Mouse (Mus musculus) G1E (cell line): ENCODE results near the gene Sh2d5. TPM values are rescaled to one million over a fixed set of nuclear protein-coding genes. Genes with fewer than 3 reads are reported as not detected.

Source experiments
- ATAC-seq: 2 replicates; pipeline ENCODE4 v1.8.0; 2016; ENCODE audit warnings: mild to moderate bottlenecking; ENCODE audit not compliant: insufficient number of reproducible peaks, poor library complexity, low FRiP score, severe bottlenecking; ENCODE audit errors: extremely low read depth
- DNase-seq: peaks from one replicate; pipeline ENCODE4 v3.0.0; 2012; ENCODE audit warnings: low spot score
- H3K27me3 ChIP-seq: 2 replicates; pipeline ENCODE4 v1.6.1; 2012; ENCODE audit warnings: mild to moderate bottlenecking, low read length, inconsistent platforms; ENCODE audit not compliant: insufficient read depth
- H3K36me3 ChIP-seq: replicated peaks from 2 replicates; pipeline ENCODE3; 2012; ENCODE audit warnings: mild to moderate bottlenecking, inconsistent platforms
- H3K4me1 ChIP-seq: 2 replicates; pipeline ENCODE4 v1.6.1; 2012; ENCODE audit warnings: low read depth, low read length, inconsistent platforms, mixed read lengths; ENCODE audit not compliant: insufficient read depth
- H3K4me3 ChIP-seq: 2 replicates; pipeline ENCODE4 v1.5.1; 2012; ENCODE audit warnings: low read depth, mild to moderate bottlenecking, inconsistent platforms, low read length, moderate library complexity, mixed read lengths
- H3K9me3 ChIP-seq: replicated peaks from 2 replicates; pipeline ENCODE4 v1.6.1; 2012; ENCODE audit warnings: inconsistent platforms
- CTCF ChIP-seq: IDR thresholded peaks from 2 replicates; pipeline ENCODE4 v1.5.1; 2012; ENCODE audit warnings: low read depth, low read length, inconsistent platforms, mixed read lengths
- GATA1 ChIP-seq: IDR thresholded peaks from 2 replicates; pipeline ENCODE4 v1.6.1; 2012; ENCODE audit warnings: borderline replicate concordance, low read length, inconsistent platforms, mixed read lengths
- GATA2 ChIP-seq: IDR thresholded peaks from 2 replicates; pipeline ENCODE4 v1.6.1; 2012; ENCODE audit warnings: low read depth, low read length, inconsistent platforms, borderline replicate concordance
- POLR2AphosphoS5 ChIP-seq: IDR thresholded peaks from 2 replicates; pipeline ENCODE4 v1.6.1; 2012; ENCODE audit warnings: low read depth, low read length, inconsistent platforms; ENCODE audit not compliant: insufficient replicate concordance
- TAL1 ChIP-seq: conservative IDR thresholded peaks from 2 replicates; pipeline ENCODE4 v1.6.1; 2012; ENCODE audit warnings: low read depth, low read length, inconsistent platforms, mixed read lengths
- polyA plus RNA-seq: library from polyadenylated mRNA; stranded (reverse); fragments of >175 nt; gene quantifications from 2 replicates; pipeline ENCODE4 v1.2.3, GENCODE M21; 2012
- total RNA-seq, 2 experiments: library from RNA; stranded (forward) in 1 of 2; stranded (reverse) in 1 of 2; fragments of 200-1000 nt in 1 of 2; fragments of >200 nt in 1 of 2; fragmentation: Nextera tagmentation in 1 of 2; gene quantifications; 2 replicates each; pipeline ENCODE4 v1.2.3; 2014 to 2017

Gene Sh2d5
- total and polyA plus RNA-seq, 3 experiments = 0.55 to 0.68 (median 0.61) TPM

DNA sequence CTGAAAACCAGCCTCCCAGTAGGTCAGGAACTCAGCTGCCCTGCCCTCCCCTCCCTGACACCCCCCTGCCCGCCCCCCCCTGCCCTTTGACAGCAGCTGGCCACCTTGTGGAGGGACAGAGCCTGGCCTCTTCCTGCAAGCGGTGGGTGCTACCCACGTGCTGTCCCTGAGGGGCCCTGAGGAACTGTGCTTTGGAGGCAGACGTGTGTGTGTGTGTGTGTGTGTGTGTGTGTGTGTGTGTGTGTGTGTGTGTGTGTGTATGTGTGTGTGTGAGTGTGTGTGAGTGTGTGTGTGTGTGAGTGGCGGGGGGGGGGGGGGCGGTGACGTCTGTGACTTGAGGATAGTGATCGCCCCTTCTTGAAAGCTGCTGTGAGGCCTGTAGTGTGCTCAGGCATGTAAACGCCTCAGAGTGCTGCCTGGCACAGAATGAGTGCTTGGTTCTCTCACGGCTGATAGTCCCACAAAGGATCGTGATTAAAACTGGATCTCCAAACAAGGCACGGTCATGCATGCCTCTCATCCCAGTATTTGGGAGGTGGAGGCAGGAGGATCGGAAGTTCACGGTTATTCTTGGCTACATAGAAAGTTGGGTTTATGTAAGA is 43.8 kb downstream of the Sh2d5 start:
- TF ChIP-seq POLR2AphosphoS5 (no peak), CTCF (no peak), GATA2 (no peak), GATA1 (no peak), TAL1 (no peak)
- Histone ChIP-seq H3K36me3 (no peaks in the 10 kb centered on the region), H3K4me3 (no peak overlapping the region), H3K4me1 (no peaks in the 10 kb centered on the region), H3K9me3 (no peaks in the 10 kb centered on the region), H3K27me3 (peaks cover 42% of the 10 kb centered on the region)
- DNase-seq (no peak), ATAC-seq (no peak)

DNA sequence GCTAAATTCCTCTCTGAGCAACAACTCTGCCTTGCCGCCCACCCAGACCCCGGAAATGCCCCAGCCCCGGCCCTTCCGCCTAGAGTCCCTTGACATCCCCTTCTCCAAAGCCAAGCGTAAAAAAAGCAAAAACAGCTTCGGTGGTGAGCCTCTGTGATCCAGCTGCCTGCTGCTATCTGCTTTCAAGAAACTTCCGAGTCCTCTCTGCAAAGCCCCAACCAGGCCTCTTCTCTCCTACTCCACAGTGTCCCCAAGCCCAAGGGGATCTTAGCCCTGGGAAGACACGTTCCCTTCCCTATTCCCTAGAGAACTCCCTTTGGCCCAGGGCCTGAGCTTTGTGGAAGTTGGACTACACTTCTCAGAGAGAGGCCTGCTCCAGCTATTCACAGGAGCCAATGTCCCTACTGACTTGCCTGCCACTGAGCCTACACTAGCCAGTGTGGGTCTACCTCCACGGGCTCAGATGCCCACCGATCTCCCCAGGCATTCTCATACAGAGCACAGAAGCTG is 51.1 kb downstream of the Sh2d5 start:
- ATAC-seq (no peak), DNase-seq (no peak)
- H3K9me3 ChIP-seq = peaks cover 6% of the 10 kb centered on the region
- peaks cover 12% of the 10 kb centered on the region for H3K36me3 ChIP-seq
- no peak overlapping the region for H3K4me3 ChIP-seq
- H3K27me3 ChIP-seq = peaks cover 16% of the 10 kb centered on the region
- no peak for TF ChIP-seq POLR2AphosphoS5
- TF ChIP-seq TAL1 = no peak
- TF ChIP-seq GATA2 = no peak
- no peak for TF ChIP-seq CTCF
- TF ChIP-seq GATA1 = no peak
- H3K4me1 ChIP-seq = peaks cover 27% of the 10 kb centered on the region

- Histone ChIP-seq H3K9me3 (peaks cover 6% of the 10 kb centered on the region), H3K27me3 (peaks cover 14% of the 10 kb centered on the region), H3K4me3 (no peak overlapping the region; the same call in 1 of the 2 replicates), H3K36me3 (peaks cover 29% of the 10 kb centered on the region), H3K4me1 (peaks cover 44% of the 10 kb centered on the region)
- DNase-seq = no peak
- ATAC-seq = no peak
- TF ChIP-seq POLR2AphosphoS5 (no peak), GATA1 (no peak), CTCF (no peak), TAL1 (no peak), GATA2 (no peak)
These were observed 52.8 kb downstream of the Sh2d5 start for GRCm38 (mm10) chr4:138303011-138303410.

GRCm38 (mm10) chr4:138303742-138304141 is 53.5 kb downstream of the Sh2d5 start:
- TF ChIP-seq POLR2AphosphoS5 = no peak
- H3K4me3 ChIP-seq = peak overlapping the region; percentile 99
- H3K4me1 ChIP-seq = peaks cover 45% of the 10 kb centered on the region
- ATAC-seq = no peak
- DNase-seq = peak; percentile 33
- peaks cover 36% of the 10 kb centered on the region for H3K36me3 ChIP-seq
- H3K27me3 ChIP-seq = peaks cover 11% of the 10 kb centered on the region; the same call in 1 of the 2 replicates
- peaks cover 6% of the 10 kb centered on the region for H3K9me3 ChIP-seq

GRCm38 (mm10) chr4:138304340-138305104 is 54.3 kb downstream of the Sh2d5 start, which contains the start of gene Ddost:
Ddost (plus strand) TSS chr4:138304730.
- DNase-seq = peak; percentile 99
- peaks cover 44% of the 10 kb centered on the region for H3K36me3 ChIP-seq
- ATAC-seq = peak; percentile 100

GRCm38 (mm10) chr4:138307025-138307424 is 56.8 kb downstream of the Sh2d5 start:
- DNase-seq (no peak), ATAC-seq (no peak)
- no peak overlapping the region for H3K4me3 ChIP-seq
- TF ChIP-seq CTCF (no peak), GATA1 (no peak)
- H3K27me3 ChIP-seq = no peaks in the 10 kb centered on the region
- H3K9me3 ChIP-seq = no peaks in the 10 kb centered on the region
- peaks cover 69% of the 10 kb centered on the region for H3K36me3 ChIP-seq
- peaks cover 45% of the 10 kb centered on the region for H3K4me1 ChIP-seq

More at GRCm38 (mm10) chr4:138304340-138305104, 54.3 kb downstream of the Sh2d5 start, which contains the start of gene Ddost:
- H3K9me3 ChIP-seq = peaks cover 6% of the 10 kb centered on the region
- H3K4me1 ChIP-seq = peaks cover 45% of the 10 kb centered on the region
- H3K4me3 ChIP-seq = peak within 1 kb of the TSS; percentile 99
- H3K27me3 ChIP-seq = peaks cover 5% of the 10 kb centered on the region; the same call in 1 of the 2 replicates
- TF ChIP-seq TAL1 (no peak), GATA1 (no peak), POLR2AphosphoS5 (no peak), CTCF (no peak), GATA2 (no peak)
